Mouse (Mus musculus): Measurements from ENCODE around the gene Il1r1.

Il1r1 gene

DNA sequence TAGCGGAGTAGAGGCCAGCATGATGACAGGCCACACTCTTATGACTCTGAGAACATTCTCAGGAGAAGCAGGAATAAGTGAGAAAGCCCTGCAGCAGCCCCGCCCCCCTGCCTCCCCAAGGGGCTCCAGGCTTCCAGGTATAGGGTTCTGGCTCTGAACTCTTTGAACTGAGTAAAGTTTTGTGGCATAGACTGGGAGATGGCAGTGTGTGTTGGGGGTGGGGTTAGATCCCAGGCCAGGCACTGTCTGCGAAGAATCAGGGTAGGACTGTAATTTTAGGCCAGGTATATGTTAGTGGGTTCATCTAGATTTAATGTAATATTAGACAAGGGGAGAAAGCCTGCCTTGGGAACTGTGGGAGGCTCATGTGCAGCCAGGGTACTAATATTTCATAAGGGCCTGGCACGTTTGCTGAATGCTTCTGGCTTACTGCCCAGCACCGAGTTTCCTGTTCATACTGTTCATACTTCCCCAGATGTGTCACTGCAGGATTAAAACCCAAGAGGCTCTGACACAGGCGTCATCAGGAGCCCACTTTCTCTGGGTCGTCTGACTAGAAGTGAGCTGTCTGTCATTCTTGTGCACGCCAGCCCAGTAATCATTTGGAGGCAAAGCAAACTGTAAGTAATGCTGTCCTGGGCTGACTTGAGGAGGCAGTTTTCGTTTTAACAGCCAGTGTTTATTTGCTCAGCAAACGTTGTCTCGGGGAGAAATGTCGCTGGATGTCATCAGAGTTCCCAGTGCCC lies at the start of gene Il1r1:
TSS of gene Il1r1 (plus strand) at position 542 of the 746 bp plus-strand sequence.
- DNase-seq (ENCODE audit: extremely low read depth, insufficient read length, low spot score), result peak; percentile 65

- DNase-seq (ENCODE audit: extremely low read depth, insufficient read length, low spot score), result no peak
Observed at GRCm38 (mm10) chr1:40175123-40175522, 49.8 kb upstream of the Il1r1 start.

GRCm38 (mm10) chr1:40175797-40176196 lies 49.1 kb upstream of the Il1r1 start:
- DNase-seq (ENCODE audit: extremely low read depth, insufficient read length, low spot score), result no peak

DNA sequence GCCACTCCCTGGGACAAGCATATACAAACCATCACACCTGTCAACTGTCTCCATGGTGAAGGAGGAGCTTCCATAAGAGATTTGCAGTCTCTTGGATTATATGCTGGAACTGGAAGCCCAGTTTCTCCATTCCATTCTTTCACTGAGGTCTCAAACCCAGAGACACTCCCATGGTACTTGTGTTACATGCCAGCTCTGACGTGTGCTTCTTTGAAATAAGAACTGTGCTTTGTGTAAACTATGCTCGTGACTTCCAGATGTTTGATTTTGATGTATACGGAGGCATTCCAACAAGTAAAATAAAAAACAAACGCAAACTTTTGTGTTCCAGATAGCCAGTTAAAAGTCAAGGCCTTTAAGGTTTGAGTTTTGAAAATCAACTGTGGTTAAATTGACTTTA lies 45.8 kb upstream of the Il1r1 start:
- no peak for DNase-seq (ENCODE audit: extremely low read depth, insufficient read length, low spot score)

DNA sequence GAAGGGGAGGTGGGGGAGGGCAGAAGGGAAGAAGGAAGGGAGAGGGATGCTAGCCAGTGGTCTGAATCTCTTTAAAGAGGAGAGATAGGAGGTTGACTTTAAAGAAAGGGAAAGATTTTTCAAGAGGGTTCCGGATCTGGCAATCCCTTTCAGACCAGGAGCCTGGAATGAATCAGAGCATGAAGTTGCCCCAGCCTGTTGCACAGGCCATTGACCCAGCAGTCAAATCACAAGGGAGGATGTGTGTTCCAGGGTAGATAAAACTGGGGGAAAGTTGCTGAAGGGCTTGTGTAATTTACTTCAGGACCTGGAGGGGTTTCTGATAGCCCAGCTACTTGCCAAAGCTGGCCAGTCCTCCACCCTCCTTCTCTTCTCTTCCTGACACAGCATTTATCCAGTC lies 45.4 kb upstream of the Il1r1 start:
- no peak for DNase-seq (ENCODE audit: extremely low read depth, insufficient read length, low spot score)

- DNase-seq (ENCODE audit: extremely low read depth, insufficient read length, low spot score), result no peak
Observed at GRCm38 (mm10) chr1:40180861-40181260, 44.0 kb upstream of the Il1r1 start.

DNA sequence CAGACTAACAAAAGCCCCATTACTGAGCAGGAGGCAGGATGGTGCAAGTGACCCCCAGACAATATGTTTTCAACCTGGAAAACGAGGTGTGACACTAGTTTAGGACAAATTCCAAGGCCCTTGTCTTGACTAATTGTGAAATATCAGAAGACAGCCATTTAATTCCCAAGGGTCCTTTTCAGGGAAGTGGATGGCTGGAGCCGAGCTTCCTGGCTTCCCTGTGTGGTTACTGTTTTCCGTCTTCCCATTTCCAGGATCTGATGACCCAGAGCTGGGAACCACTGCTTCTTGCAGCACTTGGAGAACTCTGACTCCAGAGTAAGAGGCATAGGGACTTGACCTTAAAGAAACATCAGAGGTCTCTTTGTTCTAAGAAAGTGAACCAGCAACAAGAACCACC lies 43.2 kb upstream of the Il1r1 start:
- no peak for DNase-seq (ENCODE audit: extremely low read depth, insufficient read length, low spot score)

- DNase-seq (ENCODE audit: extremely low read depth, insufficient read length, low spot score), result no peak
Observed at GRCm38 (mm10) chr1:40183410-40183809, 41.5 kb upstream of the Il1r1 start.

GRCm38 (mm10) chr1:40187961-40188360 lies 36.9 kb upstream of the Il1r1 start:
- DNase-seq (ENCODE audit: extremely low read depth, insufficient read length, low spot score), result peak; percentile 57

- DNase-seq (ENCODE audit: extremely low read depth, insufficient read length, low spot score), result no peak
Observed at GRCm38 (mm10) chr1:40190025-40190424, 34.9 kb upstream of the Il1r1 start.

- DNase-seq (ENCODE audit: extremely low read depth, insufficient read length, low spot score), result no peak
Observed at GRCm38 (mm10) chr1:40190837-40191236, 34.0 kb upstream of the Il1r1 start.

DNA sequence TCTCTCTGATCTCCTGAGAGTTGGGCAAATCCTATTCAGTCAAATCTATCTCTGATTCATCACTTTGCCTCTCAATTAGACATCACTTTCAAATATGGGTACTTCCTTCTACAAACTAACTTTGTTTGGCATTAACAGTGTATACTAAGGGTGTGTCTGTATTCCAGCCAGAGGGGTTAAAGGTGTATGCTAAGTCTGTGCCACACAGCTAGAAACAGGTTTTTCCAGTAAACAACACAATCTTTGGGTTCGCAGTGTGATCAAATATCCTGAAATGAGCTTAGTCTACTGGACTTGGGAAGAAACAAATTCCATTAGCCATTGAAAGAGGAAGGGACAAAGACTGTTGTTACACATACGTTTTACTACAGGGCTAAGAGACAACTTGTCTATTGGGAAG lies 30.6 kb upstream of the Il1r1 start:
- no peak for DNase-seq (ENCODE audit: extremely low read depth, insufficient read length, low spot score)

GRCm38 (mm10) chr1:40213337-40214159 lies 11.3 kb upstream of the Il1r1 start:
- no peak for DNase-seq (ENCODE audit: extremely low read depth, insufficient read length, low spot score)

DNA sequence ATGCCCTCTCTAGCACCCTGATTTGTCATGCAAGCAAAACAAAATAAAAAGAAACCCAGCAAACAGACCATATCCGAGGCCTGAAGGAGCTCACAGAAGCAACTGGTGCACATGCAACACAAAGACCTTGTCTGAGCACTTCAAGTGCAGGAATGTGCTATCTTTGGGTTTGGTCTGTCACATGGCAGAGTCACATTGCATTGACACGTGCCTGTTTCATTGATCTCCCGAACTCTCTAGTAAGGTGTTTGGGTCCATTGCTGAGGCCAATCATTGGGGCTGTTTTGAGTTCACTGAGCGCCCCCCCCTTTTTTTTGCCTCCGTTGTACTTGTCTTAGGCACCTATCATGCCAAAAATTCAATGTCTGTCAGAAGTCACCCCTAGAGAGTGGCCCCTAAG lies 7.4 kb upstream of the Il1r1 start:
- DNase-seq (ENCODE audit: extremely low read depth, insufficient read length, low spot score), result no peak

- DNase-seq (ENCODE audit: extremely low read depth, insufficient read length, low spot score), result no peak
Observed at GRCm38 (mm10) chr1:40218603-40219002, 6.3 kb upstream of the Il1r1 start.

DNA sequence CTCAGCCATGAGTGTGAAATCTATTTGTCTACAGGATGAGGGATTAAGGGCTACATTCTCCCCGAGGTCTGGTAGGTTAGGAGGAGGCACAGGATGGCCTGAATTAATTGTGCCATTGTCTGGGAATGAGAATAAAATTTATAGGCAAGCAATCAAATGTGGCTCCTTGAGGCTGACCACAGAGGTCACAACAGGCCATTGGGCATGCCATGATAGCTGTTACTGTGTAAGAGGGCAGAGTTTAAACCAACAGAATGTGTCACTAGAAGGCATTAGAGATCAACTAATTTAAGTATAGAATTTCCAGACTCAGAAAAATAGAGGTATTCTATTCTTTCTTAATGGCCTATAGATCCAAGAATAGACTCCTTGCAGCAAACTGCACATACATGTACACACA lies 4.3 kb upstream of the Il1r1 start:
- DNase-seq (ENCODE audit: extremely low read depth, insufficient read length, low spot score), result no peak

DNA sequence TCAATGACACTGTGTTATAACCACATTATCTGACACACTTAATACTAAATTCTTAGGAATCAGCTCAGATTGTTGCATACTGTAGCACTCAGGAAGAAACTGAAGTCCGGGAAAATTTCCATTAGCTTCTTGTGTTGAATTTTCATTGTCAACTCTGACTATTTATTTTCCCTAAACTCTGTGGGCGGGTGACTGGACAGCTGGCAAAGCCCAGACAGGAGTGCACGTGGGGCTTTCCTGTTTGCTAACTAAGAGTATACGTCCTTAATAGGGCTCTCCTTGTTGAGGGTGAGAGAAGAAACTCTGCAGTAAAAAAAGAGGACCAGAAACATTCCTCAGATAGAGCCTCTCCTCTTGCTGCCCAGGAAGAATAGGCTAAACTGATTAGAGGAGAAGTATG lies 3.0 kb upstream of the Il1r1 start:
- DNase-seq (ENCODE audit: extremely low read depth, insufficient read length, low spot score), result no peak

- no peak for DNase-seq (ENCODE audit: extremely low read depth, insufficient read length, low spot score)
Observed at GRCm38 (mm10) chr1:40222680-40223079, 2.2 kb upstream of the Il1r1 start.

- DNase-seq (ENCODE audit: extremely low read depth, insufficient read length, low spot score), result no peak
Observed at GRCm38 (mm10) chr1:40223591-40223990, 1.3 kb upstream of the Il1r1 start.

DNA sequence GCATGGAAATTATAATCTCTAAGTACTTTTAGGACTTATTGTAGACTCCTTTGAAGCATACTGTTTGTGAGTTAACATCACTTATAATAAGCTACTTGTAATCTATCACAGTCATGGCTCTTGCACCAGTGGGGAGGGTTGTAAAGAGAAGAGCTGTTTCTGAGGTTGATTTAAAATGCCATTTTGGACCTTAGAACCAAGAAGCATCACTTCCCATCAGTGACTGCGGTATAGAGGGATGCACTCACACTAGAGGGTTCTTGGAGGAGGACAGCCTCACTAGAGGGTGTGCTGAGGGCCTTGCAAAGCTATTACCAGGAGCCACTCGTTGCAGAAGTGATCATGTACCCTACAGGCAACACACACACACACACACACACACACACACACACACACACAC lies 700 bp downstream of the Il1r1 start:
- no peak for DNase-seq (ENCODE audit: extremely low read depth, insufficient read length, low spot score)

DNA sequence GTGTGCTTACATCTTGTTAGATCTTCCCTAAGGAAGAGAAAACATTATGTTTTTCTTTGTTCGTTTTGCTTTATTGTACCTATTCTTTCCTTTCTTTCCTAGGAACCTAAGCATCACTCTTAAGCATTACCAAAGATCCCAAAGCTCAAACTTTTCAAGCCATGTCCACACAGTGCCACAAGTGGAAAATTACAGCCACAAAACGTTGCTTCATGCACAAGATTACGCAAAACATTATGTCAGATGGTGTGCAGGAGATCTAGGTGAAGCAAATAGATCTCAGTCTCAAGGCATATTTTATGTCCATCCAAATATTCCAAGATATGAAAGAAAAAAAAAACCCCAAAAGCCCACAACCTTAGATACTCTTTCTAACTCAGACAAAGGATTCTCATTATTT lies 4.2 kb downstream of the Il1r1 start:
- DNase-seq (ENCODE audit: extremely low read depth, insufficient read length, low spot score), result no peak

- no peak for DNase-seq (ENCODE audit: extremely low read depth, insufficient read length, low spot score)
Observed at GRCm38 (mm10) chr1:40229771-40230280, 4.9 kb downstream of the Il1r1 start.
